Mouse (Mus musculus) intestine, embryonic 16.5 days (tissue): Measurements from ENCODE around the gene Tcp1. TPM values are rescaled to one million over a fixed set of nuclear protein-coding genes. Genes with fewer than 3 reads are reported as not detected.

ENCODE experiments used
- ATAC-seq: fragments of 200-750 bp; cut with Nextera tagmentation; 2 replicates; pipeline ENCODE4 v1.8.0; 2017; ENCODE audit warnings: moderate TSS enrichment, moderate library complexity
- H3K27ac ChIP-seq: fragments of 300-500 bp; sonication (generic); 2 replicates; pipeline ENCODE4 v1.5.1; 2014; ENCODE audit warnings: mild to moderate bottlenecking, low read length
- H3K27me3 ChIP-seq: fragments of 300-500 bp; sonication (generic); replicated peaks from 2 replicates; pipeline ENCODE4 v1.6.1; 2014; ENCODE audit warnings: low read length, control low read depth, mixed read lengths; ENCODE audit not compliant: control insufficient read depth, insufficient read depth
- H3K36me3 ChIP-seq: fragments of 300-500 bp; sonication (generic); 2 replicates; pipeline ENCODE4 v1.6.1; 2014; ENCODE audit warnings: low read length, control low read depth; ENCODE audit not compliant: control insufficient read depth, insufficient read depth
- H3K4me1 ChIP-seq: fragments of 300-500 bp; sonication (generic); 2 replicates; pipeline ENCODE4 v1.6.1; 2014; ENCODE audit warnings: low read length, control low read depth, mixed read lengths; ENCODE audit not compliant: control insufficient read depth, insufficient read depth
- H3K4me2 ChIP-seq: fragments of 300-500 bp; sonication (generic); 2 replicates; pipeline ENCODE4 v1.6.1; 2014; ENCODE audit warnings: low read depth, low read length, control low read depth
- H3K4me3 ChIP-seq: fragments of 300-500 bp; sonication (generic); 2 replicates; pipeline ENCODE4 v1.5.1; 2014; ENCODE audit warnings: mild to moderate bottlenecking, low read length
- H3K9ac ChIP-seq: fragments of 300-500 bp; sonication (generic); 2 replicates; pipeline ENCODE4 v1.6.1; 2014; ENCODE audit warnings: low read depth, low read length
- H3K9me3 ChIP-seq: fragments of 300-500 bp; sonication (generic); 2 replicates; pipeline ENCODE4 v1.6.1; 2016; ENCODE audit warnings: low read length, control low read depth; ENCODE audit not compliant: control insufficient read depth
- WGBS: fragments of 180-500 bp; shearing (Covaris S2); extraction: QIAGEN DNeasy Blood & Tissue Kit; methylation state at CpG from one replicate; pipeline ENCODE4 v1.1.7; 2014; 5-methylcytosine and 5-hydroxymethylcytosine counted together
- polyA plus RNA-seq: library from polyadenylated mRNA; unstranded; fragments of >200 nt; fragmentation: Nextera tagmentation; extraction: Ambion mirVana; gene quantifications from 2 replicates; pipeline ENCODE4 v1.2.1, GENCODE M21; 2015

Gene Tcp1
- polyA plus RNA-seq, 1 experiment from 2014 or later, result 348 TPM

DNA sequence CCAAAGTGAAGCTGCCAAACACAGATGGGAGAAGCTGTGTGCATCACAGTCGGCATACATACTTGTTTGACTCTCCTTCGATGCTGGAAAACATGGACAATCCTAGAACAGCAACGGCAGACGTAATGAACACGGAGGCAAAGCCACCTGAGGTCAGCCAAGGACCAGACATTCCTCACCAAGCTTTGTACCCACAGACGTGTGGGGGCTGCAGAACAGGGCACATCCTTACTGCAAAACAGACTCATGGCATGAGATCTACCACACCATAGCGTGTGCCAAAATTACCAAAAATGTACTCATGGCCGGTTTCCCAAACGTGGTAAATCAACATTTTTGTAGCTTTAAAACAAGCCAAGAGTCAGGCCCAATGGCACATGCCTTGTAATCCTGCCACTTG, 9.1 kb upstream of the Tcp1 start:
- Histone ChIP-seq H3K27ac (no peak overlapping the region), H3K9ac (no peak overlapping the region), H3K27me3 (no peaks in the 10 kb centered on the region), H3K4me3 (no peak overlapping the region), H3K9me3 (no peaks in the 10 kb centered on the region), H3K4me1 (no peaks in the 10 kb centered on the region), H3K36me3 (0 out of 2 replicates have a peak, but pooled peaks cover 3% of the 10 kb centered on the region), H3K4me2 (no peak overlapping the region)
- 81% methylated on average over 9 of the region's 9 CpGs for WGBS
- ATAC-seq, result no peak

DNA sequence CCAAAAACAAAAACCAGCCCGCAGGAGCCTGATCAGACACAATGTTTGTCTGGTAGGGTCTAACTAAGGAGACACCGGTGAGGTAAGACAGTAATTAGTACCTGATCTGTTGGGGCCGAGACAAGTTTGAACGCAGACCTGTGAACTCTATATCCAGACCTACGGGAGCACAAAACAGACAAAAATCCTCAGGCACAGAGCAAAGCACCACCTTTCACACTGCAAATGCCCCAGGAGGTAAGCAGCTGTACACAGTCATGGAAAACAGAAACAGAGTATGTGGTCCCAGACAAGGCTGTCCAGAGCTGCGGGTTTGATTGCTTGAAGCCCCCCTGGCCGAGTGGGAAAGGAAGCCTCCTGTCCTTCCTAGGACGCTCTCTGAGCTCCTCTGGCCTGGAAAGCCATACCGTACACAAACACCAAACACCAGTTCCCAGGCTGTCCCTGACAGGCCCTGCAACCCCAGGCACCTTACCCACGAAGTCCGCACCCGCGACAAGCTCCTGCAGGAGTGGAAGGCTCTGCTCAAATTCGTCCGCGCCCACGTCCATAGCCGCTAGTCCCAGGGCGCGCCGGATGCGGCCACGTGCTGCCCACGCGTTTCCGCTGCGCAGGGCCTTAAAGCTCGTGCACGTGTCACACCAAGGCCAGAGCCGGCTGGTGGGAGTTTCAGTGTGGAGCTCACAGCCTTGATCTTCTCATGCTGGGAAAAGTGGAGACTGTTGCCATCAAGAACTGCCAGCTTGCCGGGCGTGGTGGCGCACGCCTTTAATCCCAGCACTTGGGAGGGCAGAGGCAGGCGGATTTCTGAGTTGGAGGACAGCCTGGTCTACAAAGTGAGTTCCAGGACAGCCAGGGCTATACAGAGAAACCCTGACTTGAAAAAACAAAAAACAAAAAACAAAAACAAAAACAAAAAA, 5.9 kb upstream of the Tcp1 start, which contains the start of gene Pnldc1:
Gene Pnldc1, minus strand, starts transcription at position 870 of the 920 bp plus-strand sequence.
- Histone ChIP-seq H3K4me2 (no peak within 1 kb of the TSS), H3K4me3 (no peak within 1 kb of the TSS), H3K4me1 (no peaks in the 10 kb centered on the region), H3K9me3 (no peaks in the 10 kb centered on the region), H3K36me3 (peaks cover 7% of the 10 kb centered on the region; the same call in 1 of the 2 replicates), H3K27me3 (no peaks in the 10 kb centered on the region), H3K9ac (no peak within 1 kb of the TSS), H3K27ac (no peak within 1 kb of the TSS)
- ATAC-seq, result no peak
- 79% methylated on average over 35 of the region's 35 CpGs for WGBS

DNA sequence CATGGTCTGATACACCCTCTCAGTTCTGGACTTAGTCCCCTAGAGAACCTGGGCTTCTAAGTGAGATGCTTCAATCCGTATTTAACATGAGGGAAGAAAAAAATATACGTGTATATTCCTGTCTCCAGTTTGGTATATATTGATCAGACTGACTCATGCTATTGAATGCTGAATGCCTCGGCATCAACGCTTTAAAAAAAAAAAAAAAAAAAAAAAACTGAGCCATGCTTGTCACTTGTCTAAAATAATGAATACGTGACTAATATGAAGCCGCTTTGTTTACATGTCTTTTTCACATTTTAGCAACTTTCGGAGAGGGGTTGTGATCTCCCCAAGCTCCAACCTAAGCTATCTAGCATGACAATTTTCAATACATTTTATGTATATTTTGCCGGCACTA, 5.1 kb upstream of the Tcp1 start:
- no peak for ATAC-seq
- no peak overlapping the region for H3K27ac ChIP-seq
- no peak overlapping the region for H3K4me3 ChIP-seq
- H3K9ac ChIP-seq, result no peak overlapping the region
- H3K4me2 ChIP-seq, result no peak overlapping the region
- H3K27me3 ChIP-seq, result no peaks in the 10 kb centered on the region
- 87% methylated on average over 8 of the region's 8 CpGs for WGBS
- H3K9me3 ChIP-seq, result no peaks in the 10 kb centered on the region
- H3K4me1 ChIP-seq, result peaks cover 3% of the 10 kb centered on the region; the same call in 1 of the 2 replicates
- peaks cover 5% of the 10 kb centered on the region; the same call in 1 of the 2 replicates for H3K36me3 ChIP-seq

DNA sequence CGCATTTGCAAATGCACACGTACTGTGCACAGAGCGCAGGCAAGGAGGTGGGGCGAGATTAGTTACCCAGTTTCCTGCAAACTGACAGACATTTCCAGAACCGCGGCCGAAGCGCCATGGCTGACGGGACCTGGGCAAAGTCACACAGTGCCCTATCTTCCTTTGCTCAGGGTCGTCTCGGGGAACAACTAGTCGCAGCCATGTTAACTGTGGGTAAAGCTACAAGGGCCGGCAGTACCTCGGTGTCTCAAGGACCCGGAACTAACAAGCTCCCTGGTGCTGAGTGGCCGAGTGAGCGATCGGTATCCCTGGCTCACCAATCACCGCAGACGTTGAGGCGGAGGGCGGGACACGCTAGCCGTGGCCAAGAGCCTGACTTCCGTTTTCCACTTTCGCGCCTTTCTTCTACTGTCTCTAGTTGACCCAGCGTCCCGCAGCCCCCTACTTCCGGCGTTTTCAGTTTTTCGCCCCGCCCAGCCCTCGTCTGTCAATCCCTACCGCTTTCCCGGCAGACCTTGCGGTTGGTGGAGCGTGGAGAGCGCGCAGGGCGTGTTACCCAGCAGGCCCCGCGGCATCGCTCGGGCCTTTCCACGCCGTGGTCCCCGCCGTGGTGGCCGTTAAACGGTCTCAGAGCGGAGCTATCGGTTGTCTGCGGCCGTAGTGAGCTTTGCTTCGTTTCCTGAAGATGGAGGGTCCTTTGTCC, 531 bp downstream of the Tcp1 start, which contains the start of gene Mrpl18:
Gene Mrpl18, minus strand, starts transcription at position 465 of the 703 bp plus-strand sequence.
- Histone ChIP-seq H3K9ac (peak within 1 kb of the TSS; percentile 98), H3K4me2 (peak within 1 kb of the TSS; percentile 78), H3K27me3 (no peaks in the 10 kb centered on the region), H3K27ac (peak within 1 kb of the TSS; percentile 91), H3K4me3 (peak within 1 kb of the TSS; percentile 95), H3K36me3 (peaks cover 5% of the 10 kb centered on the region; the same call in 1 of the 2 replicates), H3K9me3 (no peaks in the 10 kb centered on the region), H3K4me1 (peaks cover 3% of the 10 kb centered on the region; the same call in 1 of the 2 replicates)
- under 1% methylated on average over 56 of the region's 56 CpGs for WGBS
- peak; percentile 100 for ATAC-seq

DNA sequence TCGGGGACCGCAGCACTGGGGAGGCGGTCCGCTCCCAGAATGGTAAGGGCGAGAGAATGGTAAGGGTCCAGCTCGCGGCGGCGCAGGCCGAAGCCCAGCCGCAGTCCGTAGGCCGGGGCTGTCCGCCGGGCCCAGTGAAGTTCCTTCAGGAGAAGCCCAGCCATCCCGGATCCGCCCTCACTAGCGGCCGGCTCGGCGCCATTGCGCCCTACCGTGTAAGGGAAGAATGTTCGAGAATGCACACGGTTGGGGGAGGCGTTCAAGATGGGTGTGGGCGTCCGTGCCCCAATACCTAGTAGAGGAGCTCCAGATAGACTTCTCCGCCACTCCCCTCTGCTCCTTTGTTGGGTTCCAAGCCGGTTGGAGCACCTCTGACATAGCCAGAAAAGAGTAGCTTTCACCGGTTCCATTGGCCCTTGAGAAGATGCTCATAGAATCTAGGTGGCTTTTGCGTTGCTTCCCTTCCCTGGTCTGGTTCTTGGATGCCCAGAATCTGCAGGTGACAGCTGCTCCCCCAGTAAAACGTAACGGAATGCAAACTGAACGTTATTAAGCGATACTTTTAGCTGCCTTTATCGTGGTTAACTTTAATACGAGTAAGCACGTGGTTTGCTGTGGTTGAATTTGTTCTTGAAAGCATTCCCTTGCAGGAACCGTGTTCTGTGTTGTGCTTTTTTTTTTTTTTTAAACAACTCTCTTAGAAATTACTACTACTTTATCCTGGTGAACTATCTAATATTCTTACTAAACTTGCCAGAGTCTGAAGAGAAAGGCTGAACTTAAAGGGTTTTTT, 1.3 kb downstream of the Tcp1 start:
- peak overlapping the region; percentile 98 for H3K9ac ChIP-seq
- ATAC-seq, result peak; percentile 60
- peak overlapping the region; percentile 91 for H3K27ac ChIP-seq
- peak overlapping the region; percentile 56 for H3K4me2 ChIP-seq
- H3K36me3 ChIP-seq, result peaks cover 7% of the 10 kb centered on the region; the same call in 1 of the 2 replicates
- H3K4me1 ChIP-seq, result peaks cover 3% of the 10 kb centered on the region; the same call in 1 of the 2 replicates
- WGBS, result under 1% methylated on average over 40 of the region's 40 CpGs
- H3K27me3 ChIP-seq, result no peaks in the 10 kb centered on the region
- H3K9me3 ChIP-seq, result no peaks in the 10 kb centered on the region
- peak overlapping the region; percentile 95 for H3K4me3 ChIP-seq

DNA sequence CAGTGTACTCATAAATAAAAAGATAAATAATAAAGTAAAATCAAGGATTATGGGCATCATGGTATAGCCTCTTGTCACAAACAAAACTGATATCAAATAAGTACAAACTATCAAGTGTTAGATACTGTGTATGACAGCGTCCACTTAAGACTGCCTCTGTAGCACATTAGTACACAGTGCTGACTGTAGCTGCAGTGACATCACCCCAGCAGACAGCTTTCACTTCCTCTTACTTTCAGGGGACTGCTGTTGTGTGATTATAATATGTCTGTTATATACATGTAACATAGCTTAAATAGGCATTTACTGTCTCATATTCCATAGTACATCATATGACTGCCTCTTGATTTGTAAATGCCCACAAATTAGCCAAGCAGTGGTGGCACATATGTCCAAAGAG, 5.6 kb downstream of the Tcp1 start:
- Histone ChIP-seq H3K27ac (no peak overlapping the region), H3K4me3 (no peak overlapping the region), H3K36me3 (peaks cover 21% of the 10 kb centered on the region), H3K9me3 (no peaks in the 10 kb centered on the region), H3K4me2 (no peak overlapping the region), H3K4me1 (no peaks in the 10 kb centered on the region), H3K9ac (no peak overlapping the region), H3K27me3 (no peaks in the 10 kb centered on the region)
- 87% methylated on average over 1 of the region's 1 CpGs for WGBS
- ATAC-seq, result no peak

DNA sequence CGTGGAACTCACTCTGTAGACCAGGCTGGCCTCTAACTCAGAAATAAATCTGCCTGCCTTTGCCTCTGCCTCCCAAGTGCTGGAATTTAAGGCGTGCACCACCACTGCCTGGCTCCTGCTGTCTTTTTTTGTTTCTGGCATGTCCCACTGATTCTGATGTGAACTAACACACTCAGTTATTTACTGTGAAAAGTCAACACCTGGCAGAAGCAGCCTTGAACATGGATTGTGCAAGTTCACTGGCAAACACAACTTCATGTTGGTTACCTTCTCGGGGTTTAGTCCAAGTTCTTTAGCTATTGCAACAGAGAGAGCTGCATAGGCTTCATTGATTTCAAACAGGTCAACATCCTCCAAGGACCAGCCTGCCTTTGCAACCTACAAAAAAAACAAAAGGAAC, 9.5 kb downstream of the Tcp1 start:
- ATAC-seq, result no peak
- Histone ChIP-seq H3K9me3 (no peaks in the 10 kb centered on the region), H3K4me1 (no peaks in the 10 kb centered on the region), H3K27ac (no peak overlapping the region), H3K27me3 (no peaks in the 10 kb centered on the region), H3K4me3 (no peak overlapping the region), H3K36me3 (peaks cover 21% of the 10 kb centered on the region), H3K4me2 (no peak overlapping the region), H3K9ac (no peak overlapping the region)
- WGBS, result 86% methylated on average over 3 of the region's 3 CpGs

DNA sequence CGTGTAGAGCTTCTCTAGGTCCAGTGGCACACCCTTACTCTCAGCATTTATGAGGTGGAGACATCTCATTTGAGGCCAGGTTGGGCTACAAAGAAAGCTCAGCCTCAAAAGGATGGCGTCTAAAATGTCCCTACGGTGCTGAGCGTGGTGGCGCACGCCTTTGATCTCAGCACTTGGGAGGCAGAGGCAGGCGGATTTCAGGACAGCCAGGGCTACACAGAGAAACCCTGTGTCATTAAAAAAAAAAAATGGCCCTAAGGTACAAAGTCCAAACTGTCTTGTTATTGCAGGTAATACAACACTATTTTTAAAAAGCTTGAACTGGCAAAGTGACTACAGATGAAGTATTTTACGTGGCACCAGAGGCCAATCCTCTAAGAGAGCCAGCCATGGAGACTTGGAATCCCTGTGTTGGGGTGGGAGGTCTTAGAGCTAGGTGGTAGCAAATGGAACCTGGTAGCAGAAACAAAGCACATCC, 10.2 kb downstream of the Tcp1 start:
- H3K36me3 ChIP-seq, result peaks cover 21% of the 10 kb centered on the region
- no peaks in the 10 kb centered on the region for H3K9me3 ChIP-seq
- ATAC-seq, result peak; percentile 61
- no peak overlapping the region for H3K27ac ChIP-seq
- 87% methylated on average over 8 of the region's 8 CpGs for WGBS
- H3K4me3 ChIP-seq, result no peak overlapping the region
- no peaks in the 10 kb centered on the region for H3K27me3 ChIP-seq
- no peaks in the 10 kb centered on the region for H3K4me1 ChIP-seq
- no peak overlapping the region for H3K4me2 ChIP-seq
- no peak overlapping the region for H3K9ac ChIP-seq
